Mouse (Mus musculus): Measurements from ENCODE around the gene Oprm1. TPM values are rescaled to one million over a fixed set of nuclear protein-coding genes. Genes with fewer than 3 reads are reported as not detected.

Oprm1 gene
- polyA plus RNA-seq, 1 experiment from 2014 or later = 2.7 TPM

- 94% methylated on average over 5 of the region's 5 CpGs for WGBS
- Histone ChIP-seq H3K9me3 (replicated peaks; ENCODE audit: control insufficient read depth, low read length, poor library complexity, severe bottlenecking) (no peaks in the 10 kb centered on the region), H3K27ac (ENCODE audit: low read length) (no peak overlapping the region), H3K27me3 (ENCODE audit: control insufficient read depth, insufficient read depth, low read depth, low read length) (no peaks in the 10 kb centered on the region), H3K4me1 (ENCODE audit: control insufficient read depth, insufficient read depth, low read length) (no peaks in the 10 kb centered on the region), H3K4me3 (ENCODE audit: low read depth, low read length) (no peak overlapping the region), H3K36me3 (ENCODE audit: control insufficient read depth, insufficient read depth, low read length) (no peaks in the 10 kb centered on the region), H3K4me2 (ENCODE audit: low read length) (no peak overlapping the region), H3K9ac (ENCODE audit: low read depth, low read length) (no peak overlapping the region)
- no peak for ATAC-seq
Measured at GRCm38 (mm10) chr10:7037194-7037593, 278.9 kb downstream of the Oprm1 start.

GRCm38 (mm10) chr10:7041032-7041431, 282.7 kb downstream of the Oprm1 start:
- Histone ChIP-seq H3K9ac (ENCODE audit: low read depth, low read length) (no peak overlapping the region), H3K4me1 (ENCODE audit: control insufficient read depth, insufficient read depth, low read length) (no peaks in the 10 kb centered on the region), H3K36me3 (ENCODE audit: control insufficient read depth, insufficient read depth, low read length) (no peaks in the 10 kb centered on the region), H3K9me3 (replicated peaks; ENCODE audit: control insufficient read depth, low read length, poor library complexity, severe bottlenecking) (no peaks in the 10 kb centered on the region), H3K27ac (ENCODE audit: low read length) (no peak overlapping the region), H3K4me2 (ENCODE audit: low read length) (no peak overlapping the region), H3K27me3 (ENCODE audit: control insufficient read depth, insufficient read depth, low read depth, low read length) (no peaks in the 10 kb centered on the region), H3K4me3 (ENCODE audit: low read depth, low read length) (no peak overlapping the region)
- no peak for ATAC-seq

GRCm38 (mm10) chr10:7043896-7044295, 285.6 kb downstream of the Oprm1 start:
- Histone ChIP-seq H3K9me3 (replicated peaks; ENCODE audit: control insufficient read depth, low read length, poor library complexity, severe bottlenecking) (no peaks in the 10 kb centered on the region), H3K9ac (ENCODE audit: low read depth, low read length) (no peak overlapping the region), H3K4me1 (ENCODE audit: control insufficient read depth, insufficient read depth, low read length) (peaks cover 3% of the 10 kb centered on the region), H3K4me3 (ENCODE audit: low read depth, low read length) (no peak overlapping the region), H3K36me3 (ENCODE audit: control insufficient read depth, insufficient read depth, low read length) (no peaks in the 10 kb centered on the region), H3K4me2 (ENCODE audit: low read length) (no peak overlapping the region), H3K27me3 (ENCODE audit: control insufficient read depth, insufficient read depth, low read depth, low read length) (no peaks in the 10 kb centered on the region), H3K27ac (ENCODE audit: low read length) (no peak overlapping the region)
- ATAC-seq = no peak
- WGBS = 75% methylated on average over 5 of the region's 5 CpGs

- H3K4me3 ChIP-seq (ENCODE audit: low read depth, low read length) = no peak overlapping the region
- H3K9ac ChIP-seq (ENCODE audit: low read depth, low read length) = no peak overlapping the region
- 50% methylated on average over 10 of the region's 10 CpGs for WGBS
- H3K4me2 ChIP-seq (ENCODE audit: low read length) = 0 out of 2 replicates have a peak overlapping the region, but pooled peaks have one; percentile 6
- H3K36me3 ChIP-seq (ENCODE audit: control insufficient read depth, insufficient read depth, low read length) = no peaks in the 10 kb centered on the region
- peak; percentile 77 for ATAC-seq
- peaks cover 6% of the 10 kb centered on the region for H3K4me1 ChIP-seq (ENCODE audit: control insufficient read depth, insufficient read depth, low read length)
- H3K9me3 ChIP-seq (replicated peaks; ENCODE audit: control insufficient read depth, low read length, poor library complexity, severe bottlenecking) = no peaks in the 10 kb centered on the region
- no peaks in the 10 kb centered on the region for H3K27me3 ChIP-seq (ENCODE audit: control insufficient read depth, insufficient read depth, low read depth, low read length)
- H3K27ac ChIP-seq (ENCODE audit: low read length) = no peak overlapping the region
Measured at GRCm38 (mm10) chr10:7047288-7047918, 289.1 kb downstream of the Oprm1 start.

- H3K4me1 ChIP-seq (ENCODE audit: control insufficient read depth, insufficient read depth, low read length) = peaks cover 10% of the 10 kb centered on the region
- no peaks in the 10 kb centered on the region for H3K27me3 ChIP-seq (ENCODE audit: control insufficient read depth, insufficient read depth, low read depth, low read length)
- H3K9ac ChIP-seq (ENCODE audit: low read depth, low read length) = no peak overlapping the region
- H3K4me3 ChIP-seq (ENCODE audit: low read depth, low read length) = no peak overlapping the region
- H3K4me2 ChIP-seq (ENCODE audit: low read length) = no peak overlapping the region
- 76% methylated on average over 2 of the region's 2 CpGs for WGBS
- H3K9me3 ChIP-seq (replicated peaks; ENCODE audit: control insufficient read depth, low read length, poor library complexity, severe bottlenecking) = no peaks in the 10 kb centered on the region
- no peak overlapping the region for H3K27ac ChIP-seq (ENCODE audit: low read length)
- no peaks in the 10 kb centered on the region for H3K36me3 ChIP-seq (ENCODE audit: control insufficient read depth, insufficient read depth, low read length)
- ATAC-seq = no peak
Measured at GRCm38 (mm10) chr10:7047919-7048291, 289.6 kb downstream of the Oprm1 start.

GRCm38 (mm10) chr10:7049901-7050300, 291.6 kb downstream of the Oprm1 start:
- H3K4me3 ChIP-seq (ENCODE audit: low read depth, low read length) = no peak overlapping the region
- no peaks in the 10 kb centered on the region for H3K27me3 ChIP-seq (ENCODE audit: control insufficient read depth, insufficient read depth, low read depth, low read length)
- peaks cover 10% of the 10 kb centered on the region for H3K4me1 ChIP-seq (ENCODE audit: control insufficient read depth, insufficient read depth, low read length)
- no peak for ATAC-seq
- H3K9me3 ChIP-seq (replicated peaks; ENCODE audit: control insufficient read depth, low read length, poor library complexity, severe bottlenecking) = no peaks in the 10 kb centered on the region
- H3K36me3 ChIP-seq (ENCODE audit: control insufficient read depth, insufficient read depth, low read length) = no peaks in the 10 kb centered on the region
- H3K27ac ChIP-seq (ENCODE audit: low read length) = no peak overlapping the region
- no peak overlapping the region for H3K4me2 ChIP-seq (ENCODE audit: low read length)
- no peak overlapping the region for H3K9ac ChIP-seq (ENCODE audit: low read depth, low read length)
- 82% methylated on average over 3 of the region's 3 CpGs for WGBS

GRCm38 (mm10) chr10:7052315-7053017, 294.2 kb downstream of the Oprm1 start, which contains the start of gene Ipcef1:
Gene Ipcef1 (minus strand): TSS chr10:7052478.
- 13% methylated on average over 12 of the region's 12 CpGs for WGBS
- no peaks in the 10 kb centered on the region for H3K36me3 ChIP-seq (ENCODE audit: control insufficient read depth, insufficient read depth, low read length)
- peak; percentile 68 for ATAC-seq

GRCm38 (mm10) chr10:7054560-7055205, 296.4 kb downstream of the Oprm1 start:
- peaks cover 7% of the 10 kb centered on the region for H3K4me1 ChIP-seq (ENCODE audit: control insufficient read depth, insufficient read depth, low read length)
- no peak for ATAC-seq
- H3K9ac ChIP-seq (ENCODE audit: low read depth, low read length) = no peak overlapping the region
- WGBS = 77% methylated on average over 6 of the region's 6 CpGs
- H3K9me3 ChIP-seq (replicated peaks; ENCODE audit: control insufficient read depth, low read length, poor library complexity, severe bottlenecking) = no peaks in the 10 kb centered on the region
- no peaks in the 10 kb centered on the region for H3K36me3 ChIP-seq (ENCODE audit: control insufficient read depth, insufficient read depth, low read length)
- H3K4me3 ChIP-seq (ENCODE audit: low read depth, low read length) = no peak overlapping the region
- H3K4me2 ChIP-seq (ENCODE audit: low read length) = no peak overlapping the region
- no peaks in the 10 kb centered on the region for H3K27me3 ChIP-seq (ENCODE audit: control insufficient read depth, insufficient read depth, low read depth, low read length)
- H3K27ac ChIP-seq (ENCODE audit: low read length) = no peak overlapping the region

More at GRCm38 (mm10) chr10:7052315-7053017, 294.2 kb downstream of the Oprm1 start, which contains the start of gene Ipcef1:
- Histone ChIP-seq H3K27me3 (ENCODE audit: control insufficient read depth, insufficient read depth, low read depth, low read length) (no peaks in the 10 kb centered on the region), H3K9ac (ENCODE audit: low read depth, low read length) (no peak within 1 kb of the TSS), H3K4me3 (ENCODE audit: low read depth, low read length) (no peak within 1 kb of the TSS), H3K9me3 (replicated peaks; ENCODE audit: control insufficient read depth, low read length, poor library complexity, severe bottlenecking) (no peaks in the 10 kb centered on the region), H3K4me2 (ENCODE audit: low read length) (peak within 1 kb of the TSS; percentile 33), H3K27ac (ENCODE audit: low read length) (peak within 1 kb of the TSS; percentile 26; the same call in 1 of the 2 replicates), H3K4me1 (ENCODE audit: control insufficient read depth, insufficient read depth, low read length) (peaks cover 7% of the 10 kb centered on the region)

GRCm38 (mm10) chr10:7057546-7057945, 299.2 kb downstream of the Oprm1 start:
- no peaks in the 10 kb centered on the region for H3K27me3 ChIP-seq (ENCODE audit: control insufficient read depth, insufficient read depth, low read depth, low read length)
- no peaks in the 10 kb centered on the region for H3K36me3 ChIP-seq (ENCODE audit: control insufficient read depth, insufficient read depth, low read length)
- H3K4me1 ChIP-seq (ENCODE audit: control insufficient read depth, insufficient read depth, low read length) = peaks cover 3% of the 10 kb centered on the region
- no peak overlapping the region for H3K4me3 ChIP-seq (ENCODE audit: low read depth, low read length)
- no peak overlapping the region for H3K27ac ChIP-seq (ENCODE audit: low read length)
- no peak overlapping the region for H3K9ac ChIP-seq (ENCODE audit: low read depth, low read length)
- no peak for ATAC-seq
- no peaks in the 10 kb centered on the region for H3K9me3 ChIP-seq (replicated peaks; ENCODE audit: control insufficient read depth, low read length, poor library complexity, severe bottlenecking)
- no peak overlapping the region for H3K4me2 ChIP-seq (ENCODE audit: low read length)
- WGBS = 83% methylated on average over 1 of the region's 1 CpGs

Data from midbrain, embryonic 16.5 days (tissue).